Mouse (Mus musculus): ENCODE measurements around the gene Olfr914. TPM values are rescaled to one million over a fixed set of nuclear protein-coding genes. Genes with fewer than 3 reads are reported as not detected.

Olfr914 gene
- polyA plus RNA-seq (2012; rRNA removed), result not detected in 2 replicates

DNA sequence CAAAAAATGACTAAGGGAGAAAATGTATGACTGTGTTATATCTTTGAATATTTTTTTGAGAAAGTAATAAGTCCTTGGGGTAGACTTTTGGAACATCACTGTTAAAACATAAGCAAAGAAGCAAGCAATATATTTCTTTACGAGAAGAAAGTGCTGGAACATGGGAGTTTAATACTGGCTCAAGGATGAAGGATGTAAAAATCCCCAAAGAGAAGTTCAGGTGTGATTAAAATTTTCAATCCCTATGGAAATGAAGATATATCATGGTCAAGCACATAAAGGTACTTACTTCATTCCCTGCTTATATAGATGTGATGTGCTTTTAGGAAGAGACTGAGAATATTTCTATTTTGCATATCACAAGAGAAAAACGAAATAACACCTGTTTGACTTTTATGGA is at the start of gene Olfr914:
Gene Olfr914 (plus strand): TSS at position 301 of the 400 bp plus-strand sequence.
- H3K27ac ChIP-seq (ENCODE audit: insufficient read depth, low read length), result no peak within 1 kb of the TSS
- no peak within 1 kb of the TSS for H3K4me3 ChIP-seq (ENCODE audit: extremely low read depth, insufficient read depth, insufficient read length)
- H3K4me1 ChIP-seq (ENCODE audit: control insufficient read depth, insufficient read depth, insufficient read length), result no peaks in the 10 kb centered on the region
- H3K36me3 ChIP-seq (ENCODE audit: control insufficient read depth, insufficient read depth, low read length), result no peaks in the 10 kb centered on the region
- 60% methylated on average over 2 of the region's 2 CpGs for WGBS
- no peak for DNase-seq (ENCODE audit: low read depth in 1 of 2, low spot score in 2 of 2)
- no peak for TF ChIP-seq CTCF (IDR thresholded peaks at IDR 0.05; ENCODE audit: extremely low read depth, insufficient read depth, insufficient read length, insufficient replicate concordance)
- TF ChIP-seq POLR2A (IDR thresholded peaks at IDR 0.05; ENCODE audit: low read depth, low read length), result no peak
- H3K27me3 ChIP-seq (ENCODE audit: control insufficient read depth, insufficient read depth, low read length), result no peaks in the 10 kb centered on the region

GRCm38 (mm10) chr9:38579878-38580277 is 25.0 kb upstream of the Olfr914 start, which contains the start of gene Olfr912:
Olfr912 (plus strand) TSS chr9:38580178.
- no peaks in the 10 kb centered on the region for H3K4me1 ChIP-seq (ENCODE audit: control insufficient read depth, insufficient read depth, insufficient read length)
- TF ChIP-seq CTCF (IDR thresholded peaks at IDR 0.05; ENCODE audit: extremely low read depth, insufficient read depth, insufficient read length, insufficient replicate concordance), result no peak
- TF ChIP-seq POLR2A (IDR thresholded peaks at IDR 0.05; ENCODE audit: low read depth, low read length), result no peak
- no peak within 1 kb of the TSS for H3K27ac ChIP-seq (ENCODE audit: insufficient read depth, low read length)
- WGBS, result 88% methylated on average over 1 of the region's 1 CpGs
- no peaks in the 10 kb centered on the region for H3K36me3 ChIP-seq (ENCODE audit: control insufficient read depth, insufficient read depth, low read length)
- no peak within 1 kb of the TSS for H3K4me3 ChIP-seq (ENCODE audit: extremely low read depth, insufficient read depth, insufficient read length)
- DNase-seq (ENCODE audit: low read depth in 1 of 2, low spot score in 2 of 2), result no peak
- no peaks in the 10 kb centered on the region for H3K27me3 ChIP-seq (ENCODE audit: control insufficient read depth, insufficient read depth, low read length)

DNA sequence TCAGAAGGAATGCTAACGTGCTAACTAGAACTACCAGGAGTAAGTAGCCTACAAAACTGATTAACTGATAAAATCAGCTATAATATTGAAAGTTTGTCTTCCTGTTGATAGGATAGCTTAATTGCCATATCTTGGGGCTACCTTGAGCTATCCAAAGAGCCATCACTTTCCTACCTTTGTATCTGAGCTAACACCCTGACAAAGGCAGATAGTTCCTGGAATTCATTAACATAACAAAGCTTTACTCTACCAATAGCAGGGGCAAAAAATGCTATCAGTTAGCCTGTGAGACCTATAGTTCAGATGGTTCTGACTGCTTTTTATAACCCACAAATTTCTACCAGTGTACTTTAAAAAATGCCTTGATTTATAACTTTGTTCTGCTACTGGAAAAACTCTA is 13.8 kb upstream of the Olfr914 start:
- Histone ChIP-seq H3K4me1 (ENCODE audit: control insufficient read depth, insufficient read depth, insufficient read length) (no peaks in the 10 kb centered on the region), H3K36me3 (ENCODE audit: control insufficient read depth, insufficient read depth, low read length) (no peaks in the 10 kb centered on the region), H3K27me3 (ENCODE audit: control insufficient read depth, insufficient read depth, low read length) (no peaks in the 10 kb centered on the region), H3K4me3 (ENCODE audit: extremely low read depth, insufficient read depth, insufficient read length) (no peak overlapping the region), H3K27ac (ENCODE audit: insufficient read depth, low read length) (no peak overlapping the region)
- no peak for DNase-seq (ENCODE audit: low read depth in 1 of 2, low spot score in 2 of 2)
- TF ChIP-seq POLR2A (IDR thresholded peaks at IDR 0.05; ENCODE audit: low read depth, low read length) (no peak), CTCF (IDR thresholded peaks at IDR 0.05; ENCODE audit: extremely low read depth, insufficient read depth, insufficient read length, insufficient replicate concordance) (no peak)
- 64% methylated on average over 1 of the region's 1 CpGs for WGBS

- WGBS, result 44% methylated on average over 2 of the region's 2 CpGs
Measured at GRCm38 (mm10) chr9:38592459-38592858, 12.4 kb upstream of the Olfr914 start, which contains the start of gene Olfr913. Olfr913 (plus strand) TSS chr9:38592759.

GRCm38 (mm10) chr9:38632406-38632805 is 27.5 kb downstream of the Olfr914 start:
- no peak for TF ChIP-seq POLR2A (IDR thresholded peaks at IDR 0.05; ENCODE audit: low read depth, low read length)
- no peak for DNase-seq (ENCODE audit: low read depth in 1 of 2, low spot score in 2 of 2)
- no peak overlapping the region for H3K4me3 ChIP-seq (ENCODE audit: extremely low read depth, insufficient read depth, insufficient read length)
- no peaks in the 10 kb centered on the region for H3K4me1 ChIP-seq (ENCODE audit: control insufficient read depth, insufficient read depth, insufficient read length)
- H3K36me3 ChIP-seq (ENCODE audit: control insufficient read depth, insufficient read depth, low read length), result no peaks in the 10 kb centered on the region
- no peaks in the 10 kb centered on the region for H3K27me3 ChIP-seq (ENCODE audit: control insufficient read depth, insufficient read depth, low read length)
- H3K27ac ChIP-seq (ENCODE audit: insufficient read depth, low read length), result no peak overlapping the region
- WGBS, result 86% methylated on average over 4 of the region's 4 CpGs

More at GRCm38 (mm10) chr9:38592459-38592858, 12.4 kb upstream of the Olfr914 start, which contains the start of gene Olfr913:
- no peaks in the 10 kb centered on the region for H3K36me3 ChIP-seq (ENCODE audit: control insufficient read depth, insufficient read depth, low read length)
- H3K4me3 ChIP-seq (ENCODE audit: extremely low read depth, insufficient read depth, insufficient read length), result no peak within 1 kb of the TSS
- H3K27ac ChIP-seq (ENCODE audit: insufficient read depth, low read length), result no peak within 1 kb of the TSS
- no peaks in the 10 kb centered on the region for H3K4me1 ChIP-seq (ENCODE audit: control insufficient read depth, insufficient read depth, insufficient read length)
- H3K27me3 ChIP-seq (ENCODE audit: control insufficient read depth, insufficient read depth, low read length), result no peaks in the 10 kb centered on the region
- no peak for TF ChIP-seq POLR2A (IDR thresholded peaks at IDR 0.05; ENCODE audit: low read depth, low read length)
- TF ChIP-seq CTCF (IDR thresholded peaks at IDR 0.05; ENCODE audit: extremely low read depth, insufficient read depth, insufficient read length, insufficient replicate concordance), result no peak
- DNase-seq (ENCODE audit: low read depth in 1 of 2, low spot score in 2 of 2), result no peak

DNA sequence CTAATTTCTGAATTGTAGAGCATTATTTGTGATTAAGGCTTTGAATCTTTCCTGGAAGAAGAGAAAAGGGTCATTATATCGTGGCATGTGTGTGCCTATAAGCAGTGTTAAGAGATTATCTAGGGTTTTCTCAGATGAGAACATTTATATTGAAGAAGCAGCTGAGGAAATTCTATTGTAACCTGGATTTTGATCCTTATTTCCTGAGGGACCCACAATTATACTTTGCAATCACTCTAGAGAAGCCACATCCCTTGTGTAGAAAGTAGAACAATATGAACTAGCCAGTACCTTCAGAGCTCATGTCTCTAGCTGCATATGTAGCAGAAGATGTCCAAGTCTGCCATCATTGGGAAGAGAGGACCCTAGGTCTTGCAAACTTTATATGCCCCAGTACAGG is 54.9 kb downstream of the Olfr914 start, which contains the start of gene Olfr916:
Gene Olfr916 (minus strand): TSS at position 101 of the 400 bp plus-strand sequence.
- H3K4me1 ChIP-seq (ENCODE audit: control insufficient read depth, insufficient read depth, insufficient read length), result no peaks in the 10 kb centered on the region
- no peak within 1 kb of the TSS for H3K4me3 ChIP-seq (ENCODE audit: extremely low read depth, insufficient read depth, insufficient read length)
- WGBS, result 43% methylated on average over 1 of the region's 1 CpGs
- no peak within 1 kb of the TSS for H3K27ac ChIP-seq (ENCODE audit: insufficient read depth, low read length)
- no peak for DNase-seq (ENCODE audit: low read depth in 1 of 2, low spot score in 2 of 2)
- TF ChIP-seq CTCF (IDR thresholded peaks at IDR 0.05; ENCODE audit: extremely low read depth, insufficient read depth, insufficient read length, insufficient replicate concordance) (no peak), POLR2A (IDR thresholded peaks at IDR 0.05; ENCODE audit: low read depth, low read length) (no peak)
- H3K27me3 ChIP-seq (ENCODE audit: control insufficient read depth, insufficient read depth, low read length), result no peaks in the 10 kb centered on the region
- no peaks in the 10 kb centered on the region for H3K36me3 ChIP-seq (ENCODE audit: control insufficient read depth, insufficient read depth, low read length)

Other genes starting within 250 kb of the Olfr914 start
- gene Olfr250, start 238.2 kb upstream of the Olfr914 start, polyA plus RNA-seq (2012; rRNA removed), result not detected in 2 replicates
- gene Olfr251, start 228.0 kb upstream of the Olfr914 start, polyA plus RNA-seq (2012; rRNA removed), result not detected in 2 replicates
- gene Olfr147, start 203.4 kb upstream of the Olfr914 start, polyA plus RNA-seq (2012; rRNA removed), result not detected in 2 replicates
- gene Olfr901, start 175.6 kb upstream of the Olfr914 start, polyA plus RNA-seq (2012; rRNA removed), result not detected in 2 replicates
- not detected in 2 replicates for gene Olfr902, start 157.4 kb upstream of the Olfr914 start, polyA plus RNA-seq (2012; rRNA removed)
- gene Olfr904, start 142.0 kb upstream of the Olfr914 start, polyA plus RNA-seq (2012; rRNA removed), result not detected in 2 replicates
- gene Olfr905, start 134.0 kb upstream of the Olfr914 start, polyA plus RNA-seq (2012; rRNA removed), result not detected in 2 replicates
- gene Olfr906, start 118.0 kb upstream of the Olfr914 start, polyA plus RNA-seq (2012; rRNA removed), result not detected in 2 replicates
- not detected in 2 replicates for gene Olfr907, start 109.3 kb upstream of the Olfr914 start, polyA plus RNA-seq (2012; rRNA removed)
- gene Olfr911-ps1, start 83.5 kb upstream of the Olfr914 start, polyA plus RNA-seq (2012; rRNA removed), result not detected in 2 replicates
- gene Olfr910, start 67.3 kb upstream of the Olfr914 start, polyA plus RNA-seq (2012; rRNA removed), result not detected in 2 replicates
- gene Olfr912, start 24.9 kb upstream of the Olfr914 start, polyA plus RNA-seq (2012; rRNA removed), result not detected in 2 replicates
- gene Olfr913, start 12.3 kb upstream of the Olfr914 start, polyA plus RNA-seq (2012; rRNA removed), result not detected in 2 replicates
- gene Olfr916, start 54.8 kb downstream of the Olfr914 start, polyA plus RNA-seq (2012; rRNA removed), result not detected in 2 replicates
- not detected in 2 replicates for gene Olfr917, start 60.7 kb downstream of the Olfr914 start, polyA plus RNA-seq (2012; rRNA removed)
- gene Olfr918, start 69.5 kb downstream of the Olfr914 start, polyA plus RNA-seq (2012; rRNA removed), result not detected in 2 replicates
- not detected in 2 replicates for gene Olfr919, start 98.6 kb downstream of the Olfr914 start, polyA plus RNA-seq (2012; rRNA removed)
- 5.1 and 5.5 TPM in 2 replicates for gene Vwa5a, start 113.2 kb downstream of the Olfr914 start, polyA plus RNA-seq (2012; rRNA removed)
- gene Olfr920, start 147.2 kb downstream of the Olfr914 start, polyA plus RNA-seq (2012; rRNA removed), result 0.05 and 0.06 TPM in 2 replicates
- not detected in 2 replicates for gene Olfr921, start 168.0 kb downstream of the Olfr914 start, polyA plus RNA-seq (2012; rRNA removed)
- gene Olfr922, start 209.5 kb downstream of the Olfr914 start, polyA plus RNA-seq (2012; rRNA removed), result not detected in 2 replicates
- not detected in 2 replicates for gene Olfr923, start 221.4 kb downstream of the Olfr914 start, polyA plus RNA-seq (2012; rRNA removed)
- not detected in 2 replicates for gene Olfr924, start 239.3 kb downstream of the Olfr914 start, polyA plus RNA-seq (2012; rRNA removed)
- not detected in 2 replicates for gene Olfr26, start 250.0 kb downstream of the Olfr914 start, polyA plus RNA-seq (2012; rRNA removed)